Mouse (Mus musculus) embryonic facial prominence, embryonic 14.5 days (tissue): ENCODE measurements around the gene Ttc7. TPM values are rescaled to one million over a fixed set of nuclear protein-coding genes. Genes with fewer than 3 reads are reported as not detected.

Experiments
- ATAC-seq: fragments of 200-750 bp; cut with Nextera tagmentation; 2 replicates; pipeline ENCODE4 v1.8.0; 2017; ENCODE audit warnings: low read depth, moderate number of reproducible peaks, moderate TSS enrichment
- DNase-seq: peaks from one replicate; pipeline ENCODE4 v3.0.0-alpha.2; 2015; ENCODE audit warnings: low spot score
- H3K27ac ChIP-seq: fragments of 300-500 bp; sonication (generic); replicated peaks from 2 replicates; pipeline ENCODE4 v1.5.1; 2014; ENCODE audit warnings: low read depth, mild to moderate bottlenecking, low read length, moderate library complexity
- H3K27me3 ChIP-seq: fragments of 300-500 bp; sonication (generic); replicated peaks from 2 replicates; pipeline ENCODE4 v1.6.1; 2014; ENCODE audit warnings: low read length; ENCODE audit not compliant: control insufficient read depth, insufficient read depth
- H3K36me3 ChIP-seq: fragments of 300-500 bp; sonication (generic); 2 replicates; pipeline ENCODE4 v1.6.1; 2014; ENCODE audit warnings: low read length, mixed read lengths; ENCODE audit not compliant: control insufficient read depth, insufficient read depth
- H3K4me1 ChIP-seq: fragments of 300-500 bp; sonication (generic); 2 replicates; pipeline ENCODE4 v1.6.1; 2014; ENCODE audit warnings: antibody characterized with exemption, low read length; ENCODE audit not compliant: control insufficient read depth, insufficient read depth
- H3K4me2 ChIP-seq: fragments of 300-500 bp; sonication (generic); 2 replicates; pipeline ENCODE4 v1.6.1; 2014; ENCODE audit warnings: low read depth, mild to moderate bottlenecking, low read length, moderate library complexity, mixed read lengths
- H3K4me3 ChIP-seq: fragments of 300-500 bp; sonication (generic); 2 replicates; pipeline ENCODE4 v1.5.1; 2014; ENCODE audit warnings: low read depth, mild to moderate bottlenecking, low read length
- H3K9ac ChIP-seq: fragments of 300-500 bp; sonication (generic); 2 replicates; pipeline ENCODE4 v1.6.1; 2014; ENCODE audit warnings: low read depth, mild to moderate bottlenecking, low read length, moderate library complexity, mixed read lengths
- H3K9me3 ChIP-seq: fragments of 300-500 bp; sonication (generic); 2 replicates; pipeline ENCODE4 v1.6.1; 2016; ENCODE audit warnings: low read length; ENCODE audit not compliant: control insufficient read depth
- WGBS: fragments of 180-500 bp; shearing (Covaris S2); extraction: QIAGEN DNeasy Blood & Tissue Kit; methylation state at CpG from one replicate; pipeline ENCODE4 v1.1.7; 2014; 5-methylcytosine and 5-hydroxymethylcytosine counted together
- polyA plus RNA-seq: library from polyadenylated mRNA; unstranded; fragments of >200 nt; fragmentation: Nextera tagmentation; extraction: Ambion mirVana; gene quantifications from 2 replicates; pipeline ENCODE4 v1.2.1, GENCODE M21; 2014

Ttc7 gene
- polyA plus RNA-seq, 1 experiment from 2014 or later, result 10.2 TPM

DNA sequence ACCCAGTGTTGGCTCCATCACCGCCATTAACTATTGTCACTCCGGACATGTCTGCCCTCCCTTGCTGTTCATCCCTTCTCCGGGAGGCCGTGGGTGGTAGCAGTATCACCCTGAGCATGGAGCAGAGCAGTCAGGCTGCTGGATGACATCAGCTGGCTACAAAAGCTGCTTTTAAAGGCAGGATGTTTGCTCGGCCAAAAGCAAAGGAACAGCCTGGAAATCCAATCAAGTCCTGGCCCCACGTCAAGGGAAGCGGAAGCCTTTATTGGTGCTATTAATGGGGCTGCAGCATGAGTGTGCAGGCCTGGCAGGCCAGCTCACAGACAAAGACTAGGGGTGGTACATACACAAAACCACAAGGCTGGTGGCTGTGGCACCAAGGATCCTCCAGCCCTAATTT, 108.6 kb downstream of the Ttc7 start:
- H3K27me3 ChIP-seq, result no peaks in the 10 kb centered on the region
- H3K36me3 ChIP-seq, result no peaks in the 10 kb centered on the region
- no peak overlapping the region for H3K27ac ChIP-seq
- no peak overlapping the region for H3K4me3 ChIP-seq
- ATAC-seq (no peak), DNase-seq (peak; percentile 41)
- H3K9ac ChIP-seq, result no peak overlapping the region
- H3K9me3 ChIP-seq, result no peaks in the 10 kb centered on the region
- 68% methylated on average over 7 of the region's 7 CpGs for WGBS
- H3K4me1 ChIP-seq, result no peaks in the 10 kb centered on the region
- H3K4me2 ChIP-seq, result no peak overlapping the region

DNA sequence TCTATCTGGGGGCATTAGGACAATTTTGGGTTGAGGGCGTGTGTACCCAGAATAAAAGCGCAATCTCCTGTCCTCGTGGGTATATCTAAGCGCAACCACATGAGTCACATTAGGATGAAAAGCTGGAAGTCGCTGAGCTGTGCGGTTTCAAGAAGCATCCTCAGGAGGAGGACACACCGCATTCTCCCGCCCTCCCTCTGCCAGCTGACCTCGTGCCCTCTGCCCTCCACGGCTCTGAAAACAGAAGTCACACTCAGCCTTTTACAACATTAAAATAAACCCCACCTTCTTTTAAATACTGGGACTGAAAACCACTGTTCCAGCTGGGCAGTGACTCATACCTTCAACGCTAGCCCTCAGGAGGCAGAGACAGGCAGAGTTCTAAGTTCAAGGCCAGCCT, 114.4 kb downstream of the Ttc7 start:
- H3K4me3 ChIP-seq, result no peak overlapping the region
- DNase-seq, result no peak
- no peak overlapping the region for H3K4me2 ChIP-seq
- 63% methylated on average over 11 of the region's 11 CpGs for WGBS
- no peaks in the 10 kb centered on the region for H3K9me3 ChIP-seq
- H3K27me3 ChIP-seq, result no peaks in the 10 kb centered on the region
- H3K36me3 ChIP-seq, result no peaks in the 10 kb centered on the region
- no peak for ATAC-seq
- no peak overlapping the region for H3K9ac ChIP-seq
- H3K27ac ChIP-seq, result no peak overlapping the region
- no peaks in the 10 kb centered on the region for H3K4me1 ChIP-seq

DNA sequence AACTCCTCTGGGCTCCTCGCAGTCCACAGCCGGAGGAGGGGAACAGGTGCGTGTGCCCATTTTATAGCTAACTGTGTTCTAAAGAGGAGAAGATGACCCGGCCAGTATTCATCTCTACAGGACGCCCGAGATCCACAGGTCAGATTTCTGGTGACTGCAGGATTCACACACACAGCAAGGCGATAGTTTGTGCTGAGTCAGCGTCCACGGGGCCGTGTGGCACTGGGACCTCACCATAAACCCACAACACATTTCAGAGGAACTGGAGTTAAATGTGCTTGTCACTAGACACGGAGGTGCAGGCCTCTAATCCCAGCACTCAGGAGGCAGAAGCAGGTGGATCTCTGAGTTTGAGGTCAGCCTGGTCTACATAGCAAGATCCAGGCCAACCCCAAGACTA, 119.8 kb downstream of the Ttc7 start:
- Histone ChIP-seq H3K4me2 (no peak overlapping the region), H3K36me3 (no peaks in the 10 kb centered on the region), H3K4me1 (no peaks in the 10 kb centered on the region), H3K27ac (no peak overlapping the region), H3K27me3 (no peaks in the 10 kb centered on the region), H3K9me3 (no peaks in the 10 kb centered on the region), H3K9ac (no peak overlapping the region), H3K4me3 (no peak overlapping the region)
- no peak for ATAC-seq
- 88% methylated on average over 11 of the region's 11 CpGs for WGBS
- no peak for DNase-seq

GRCm38 (mm10) chr17:87403462-87403861, 120.8 kb downstream of the Ttc7 start:
- Histone ChIP-seq H3K4me1 (peaks cover 2% of the 10 kb centered on the region; the same call in 1 of the 2 replicates), H3K27me3 (no peaks in the 10 kb centered on the region), H3K9ac (no peak overlapping the region), H3K27ac (no peak overlapping the region), H3K4me3 (no peak overlapping the region), H3K36me3 (no peaks in the 10 kb centered on the region), H3K9me3 (no peaks in the 10 kb centered on the region), H3K4me2 (no peak overlapping the region)
- no peak for DNase-seq
- 78% methylated on average over 4 of the region's 4 CpGs for WGBS
- no peak for ATAC-seq

- H3K4me1 ChIP-seq, result peaks cover 4% of the 10 kb centered on the region; the same call in 1 of the 2 replicates
- 0 out of 2 replicates have a peak, but pooled peaks have one; percentile 33 for ATAC-seq
- no peaks in the 10 kb centered on the region for H3K36me3 ChIP-seq
- H3K4me3 ChIP-seq, result no peak overlapping the region
- no peak overlapping the region for H3K27ac ChIP-seq
- no peak overlapping the region for H3K4me2 ChIP-seq
- no peaks in the 10 kb centered on the region for H3K9me3 ChIP-seq
- 55% methylated on average over 11 of the region's 11 CpGs for WGBS
- DNase-seq, result peak; percentile 36
- no peaks in the 10 kb centered on the region for H3K27me3 ChIP-seq
- no peak overlapping the region for H3K9ac ChIP-seq
Measured at GRCm38 (mm10) chr17:87405576-87405975, 122.9 kb downstream of the Ttc7 start.

DNA sequence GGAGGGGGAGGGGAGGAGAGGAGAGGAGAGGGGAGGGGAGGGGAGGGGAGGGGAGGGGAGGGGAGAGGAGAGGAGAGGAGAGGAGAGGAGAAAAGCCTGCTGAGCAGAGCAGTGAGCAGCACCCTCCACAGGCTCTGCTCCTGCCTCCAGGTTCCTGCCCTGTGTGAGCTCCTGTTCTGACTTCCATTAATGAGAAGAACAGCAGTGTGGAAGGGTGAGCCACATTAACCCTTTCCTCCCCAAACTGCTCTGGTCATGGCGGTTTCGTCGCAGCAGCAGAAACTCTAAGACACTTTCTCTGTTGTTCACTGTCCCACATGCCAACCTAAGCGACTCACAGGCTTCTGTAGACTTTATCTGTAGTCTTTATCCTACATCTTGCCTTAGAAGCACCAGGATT, 124.0 kb downstream of the Ttc7 start:
- H3K9ac ChIP-seq, result no peak overlapping the region
- H3K36me3 ChIP-seq, result no peaks in the 10 kb centered on the region
- H3K27ac ChIP-seq, result no peak overlapping the region
- ATAC-seq (no peak), DNase-seq (no peak)
- 62% methylated on average over 4 of the region's 4 CpGs for WGBS
- peaks cover 4% of the 10 kb centered on the region; the same call in 1 of the 2 replicates for H3K4me1 ChIP-seq
- H3K4me3 ChIP-seq, result no peak overlapping the region
- H3K4me2 ChIP-seq, result no peak overlapping the region
- H3K27me3 ChIP-seq, result no peaks in the 10 kb centered on the region
- no peaks in the 10 kb centered on the region for H3K9me3 ChIP-seq

DNA sequence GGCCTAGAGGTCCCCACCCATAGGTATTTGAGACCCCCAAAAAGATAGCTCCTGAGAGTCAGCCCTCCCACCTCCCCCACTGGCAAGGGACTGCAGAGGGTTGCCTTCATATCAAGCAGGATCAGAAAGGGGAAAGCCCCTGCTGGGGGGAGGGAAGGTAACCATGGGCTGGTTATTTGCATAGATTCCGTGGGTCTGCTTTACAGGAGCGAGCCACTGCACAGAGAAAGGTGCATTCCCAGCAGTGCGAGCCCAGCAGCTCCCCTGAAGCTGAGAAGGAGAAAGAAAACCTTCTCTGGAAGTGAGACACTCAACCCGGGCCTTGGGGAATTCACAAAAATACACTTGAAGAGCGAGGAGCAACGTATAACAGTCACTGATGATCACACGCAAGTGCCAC, 135.4 kb downstream of the Ttc7 start:
- 72% methylated on average over 7 of the region's 7 CpGs for WGBS
- ATAC-seq (no peak), DNase-seq (no peak)
- Histone ChIP-seq H3K9ac (no peak overlapping the region), H3K27me3 (no peaks in the 10 kb centered on the region), H3K9me3 (no peaks in the 10 kb centered on the region), H3K4me2 (no peak overlapping the region), H3K4me3 (no peak overlapping the region), H3K36me3 (no peaks in the 10 kb centered on the region), H3K27ac (no peak overlapping the region), H3K4me1 (no peaks in the 10 kb centered on the region)

DNA sequence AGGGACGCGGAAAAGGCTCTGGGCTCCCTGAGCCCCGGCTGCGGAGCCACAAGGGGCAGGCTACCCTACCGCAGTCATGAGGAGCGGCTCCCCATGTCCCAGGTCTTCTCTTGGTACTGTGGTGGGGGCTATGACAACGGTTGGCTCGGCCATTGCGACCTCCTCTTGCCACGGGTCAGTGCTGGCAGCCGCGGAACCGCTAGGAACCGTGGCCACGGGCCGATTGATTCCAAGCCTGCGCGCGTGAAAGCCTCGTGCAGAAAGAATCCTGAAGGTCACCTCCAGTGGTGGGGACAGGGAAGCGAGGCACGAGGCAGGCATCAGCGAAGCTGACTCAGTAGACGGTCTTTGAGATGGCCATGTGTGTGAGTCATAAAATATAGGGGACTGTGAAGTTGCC, 144.8 kb downstream of the Ttc7 start, which contains the start of gene Stpg4:
Gene Stpg4, minus strand, starts transcription at position 231 of the 400 bp plus-strand sequence.
- peak within 1 kb of the TSS; percentile 36; the same call in 1 of the 2 replicates for H3K27ac ChIP-seq
- 60% methylated on average over 23 of the region's 24 CpGs for WGBS
- H3K36me3 ChIP-seq, result peaks cover 34% of the 10 kb centered on the region
- DNase-seq (no peak), ATAC-seq (peak; percentile 42; the same call in 1 of the 2 replicates)
- H3K4me3 ChIP-seq, result no peak within 1 kb of the TSS
- no peaks in the 10 kb centered on the region for H3K9me3 ChIP-seq
- peak within 1 kb of the TSS; percentile 26 for H3K4me2 ChIP-seq
- H3K4me1 ChIP-seq, result no peaks in the 10 kb centered on the region
- H3K9ac ChIP-seq, result no peak within 1 kb of the TSS
- no peaks in the 10 kb centered on the region for H3K27me3 ChIP-seq

GRCm38 (mm10) chr17:87429431-87429830, 146.7 kb downstream of the Ttc7 start:
- WGBS, result 61% methylated on average over 3 of the region's 3 CpGs
- Histone ChIP-seq H3K4me1 (no peaks in the 10 kb centered on the region), H3K9me3 (no peaks in the 10 kb centered on the region), H3K36me3 (peaks cover 48% of the 10 kb centered on the region), H3K4me3 (no peak overlapping the region), H3K4me2 (no peak overlapping the region), H3K27ac (peak overlapping the region; percentile 2; the same call in 1 of the 2 replicates), H3K27me3 (no peaks in the 10 kb centered on the region), H3K9ac (no peak overlapping the region)
- ATAC-seq (no peak), DNase-seq (no peak)
